In the genomic region with DNA sequence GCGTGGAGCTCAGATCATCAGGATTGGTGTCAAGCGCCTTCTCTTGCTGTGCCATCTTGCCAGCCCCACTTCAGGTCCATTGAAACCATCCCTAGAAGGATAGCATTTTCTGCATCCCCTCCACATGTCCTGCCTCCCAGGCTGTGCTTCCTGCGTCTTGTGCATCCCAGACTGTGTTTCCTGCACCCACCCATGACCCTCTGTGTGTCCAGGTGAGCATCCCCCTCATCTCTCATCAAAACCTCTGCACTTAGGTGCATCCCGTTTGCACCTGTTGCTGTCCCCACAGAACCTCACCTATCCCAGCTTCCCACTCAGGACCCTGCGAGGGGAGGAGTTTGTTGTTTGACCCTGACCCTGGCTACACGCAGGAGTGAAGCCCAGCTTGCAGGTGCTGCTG, we compare ENCODE assay signal across 28 mouse cellular contexts.
"Had no signal": no experiment of that assay in that cellular context is flagged by ENCODE, and none has a peak within 500 bp of the region (broad histone marks: within the 10 kb centered on the region; RNA-seq: fewer than 3 reads in every experiment).

No protein-coding gene starts in this region.

- H3K27me3 ChIP-seq: embryonic facial prominence, embryonic 12.5 days; forebrain, embryonic 12.5 days; forebrain, embryonic 13.5 days; forebrain, embryonic 15.5 days had no signal

- DNase-seq: cerebellum, adult 18-20 months; cerebellum, adult 2 months; cerebellum, adult 8-10 months; cerebellum, adult 9-10 months; cerebellum, adult 9-11 months; cerebellum, postnatal 10 days; cerebellum, postnatal 14 days; cerebellum, postnatal 25 days; cerebellum, postnatal 36 days; embryo, embryonic 11 days; gastrocnemius, adult 2 months; gastrocnemius, postnatal 10 days; gastrocnemius, postnatal 14 days; gastrocnemius, postnatal 25 days; gastrocnemius, postnatal 36 days; heart, adult 18-20 months had no signal

- H3K36me3 ChIP-seq: embryonic facial prominence, embryonic 10.5 days; embryonic facial prominence, embryonic 12.5 days; embryonic facial prominence, embryonic 13.5 days; embryonic facial prominence, embryonic 15.5 days; forebrain, embryonic 10.5 days; forebrain, embryonic 12.5 days; forebrain, embryonic 15.5 days had no signal

- H3K9me3 ChIP-seq: embryonic facial prominence, embryonic 12.5 days; embryonic facial prominence, embryonic 13.5 days; embryonic facial prominence, embryonic 15.5 days; forebrain, embryonic 12.5 days; forebrain, embryonic 13.5 days; forebrain, embryonic 15.5 days had no signal

- H3K4me1 ChIP-seq: embryonic facial prominence, embryonic 12.5 days; embryonic facial prominence, embryonic 13.5 days; embryonic facial prominence, embryonic 15.5 days had no signal

- ATAC-seq: forebrain, embryonic 13.5 days; forebrain, embryonic 14.5 days; forebrain, embryonic 15.5 days; forebrain, embryonic 16.5 days; forebrain, postnatal 0 days had no signal

- H3K4me3 ChIP-seq: embryonic facial prominence, embryonic 10.5 days; embryonic facial prominence, embryonic 12.5 days; embryonic facial prominence, embryonic 13.5 days; embryonic facial prominence, embryonic 15.5 days; erythroblast, embryonic 14.5 days; forebrain, embryonic 10.5 days; forebrain, embryonic 12.5 days; forebrain, embryonic 13.5 days; forebrain, embryonic 15.5 days; gastrocnemius, adult 2 months had no signal
